Mouse (Mus musculus) megakaryocyte, embryonic 14.5 days (primary cell): Measurements from ENCODE around the gene Hira. TPM values are rescaled to one million over a fixed set of nuclear protein-coding genes. Genes with fewer than 3 reads are reported as not detected.

Experiments
- H3K27me3 ChIP-seq: replicated peaks from 2 replicates; pipeline ENCODE3; 2012; ENCODE audit warnings: inconsistent platforms
- H3K36me3 ChIP-seq: replicated peaks from 2 replicates; pipeline ENCODE3; 2012; ENCODE audit warnings: low read length, inconsistent platforms, mixed read lengths
- H3K4me1 ChIP-seq: 2 replicates; pipeline ENCODE4 v1.6.1; 2012; ENCODE audit warnings: inconsistent platforms
- H3K4me3 ChIP-seq: replicated peaks from 2 replicates; pipeline ENCODE3; 2012; ENCODE audit warnings: moderate library complexity, mild to moderate bottlenecking, inconsistent platforms
- H3K9me3 ChIP-seq: 2 replicates; pipeline ENCODE4 v1.6.1; 2012; ENCODE audit warnings: inconsistent platforms
- FLI1 ChIP-seq: IDR thresholded peaks from 2 replicates; pipeline ENCODE4 v1.6.1; 2012; ENCODE audit warnings: low read length, inconsistent platforms, mixed read lengths
- GATA1 ChIP-seq: IDR thresholded peaks from 3 replicates; pipeline ENCODE4 v1.6.1; 2012; ENCODE audit warnings: mixed read lengths, low read length, inconsistent platforms, borderline replicate concordance
- polyA plus RNA-seq: library from polyadenylated mRNA; stranded (reverse); fragments of >175 nt; gene quantifications from 2 replicates; pipeline ENCODE4 v1.2.3, GENCODE M21; 2012; ENCODE audit warnings: low replicate concordance; ENCODE audit not compliant: insufficient read depth

The Hira gene
- polyA plus RNA-seq, 1 experiment = 6.6 TPM

DNA sequence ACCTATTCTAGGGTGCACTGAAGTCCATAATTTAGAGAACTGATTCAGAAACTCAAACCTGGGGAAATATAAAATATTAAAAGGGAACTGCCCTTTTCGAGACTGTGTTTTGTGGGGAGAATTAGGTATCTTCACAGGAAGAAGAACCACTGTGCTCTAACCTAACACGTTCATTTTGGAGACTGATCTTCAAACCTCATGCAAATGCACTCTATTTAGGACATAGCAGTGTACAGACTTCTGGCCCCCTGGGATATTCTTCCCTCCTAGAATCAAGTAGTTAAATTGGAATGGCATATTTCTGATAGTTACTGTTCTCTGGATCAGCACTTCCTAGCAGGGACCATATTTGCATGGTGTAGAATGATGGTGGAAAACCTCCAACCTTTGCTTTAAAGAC lies 133.9 kb downstream of the Hira start:
- H3K36me3 ChIP-seq = no peaks in the 10 kb centered on the region

DNA sequence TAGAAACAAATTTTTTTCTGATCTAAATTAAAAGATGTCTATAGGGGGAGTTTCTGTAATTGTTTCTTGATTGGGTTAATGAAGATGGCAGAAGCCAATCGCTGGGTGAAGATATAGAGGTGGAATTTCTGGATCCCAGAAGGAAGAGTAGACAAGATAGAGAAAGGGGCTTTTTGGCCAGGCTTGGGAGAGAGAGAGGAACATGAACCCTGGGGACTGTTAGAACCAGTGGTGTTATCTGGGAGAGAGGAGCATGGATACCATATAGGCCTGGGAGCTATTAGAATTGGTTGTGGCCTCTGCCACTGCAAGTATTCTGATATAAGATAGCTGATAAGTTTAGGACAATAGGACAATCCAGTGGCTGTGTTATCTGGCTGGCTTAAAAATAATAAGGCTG lies 136.7 kb downstream of the Hira start:
- no peak overlapping the region for H3K4me3 ChIP-seq
- TF ChIP-seq FLI1 = no peak
- no peak for TF ChIP-seq GATA1

More for the DNA sequence above, 133.9 kb downstream of the Hira start:
- TF ChIP-seq GATA1 (no peak), FLI1 (no peak)
- H3K27me3 ChIP-seq = no peaks in the 10 kb centered on the region
- H3K4me1 ChIP-seq = no peaks in the 10 kb centered on the region
- H3K4me3 ChIP-seq = no peak overlapping the region
- H3K9me3 ChIP-seq = no peaks in the 10 kb centered on the region

DNA sequence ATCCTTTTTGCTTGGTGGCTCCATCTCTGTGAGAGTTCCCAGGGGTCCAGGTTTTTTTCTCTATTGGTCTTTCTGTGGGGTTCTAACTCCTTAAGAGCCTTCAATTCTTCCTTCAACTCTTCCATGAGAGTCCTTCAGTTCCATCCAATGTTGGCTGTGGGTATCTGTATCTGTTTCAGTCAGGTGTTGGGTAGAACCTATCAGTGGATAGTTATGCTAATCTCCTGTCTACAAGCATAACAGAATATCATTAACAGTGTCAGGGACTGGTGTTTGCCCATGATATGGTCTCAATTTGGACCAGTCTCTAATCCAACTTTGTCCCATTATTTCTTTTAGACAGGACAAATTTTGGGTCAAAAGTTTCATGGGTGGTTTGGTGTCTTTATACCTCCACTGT lies 137.8 kb downstream of the Hira start:
- H3K4me3 ChIP-seq = no peak overlapping the region
- no peaks in the 10 kb centered on the region for H3K27me3 ChIP-seq
- H3K4me1 ChIP-seq = no peaks in the 10 kb centered on the region
- no peak for TF ChIP-seq GATA1
- TF ChIP-seq FLI1 = no peak
- H3K36me3 ChIP-seq = no peaks in the 10 kb centered on the region
- H3K9me3 ChIP-seq = no peaks in the 10 kb centered on the region

More for the DNA sequence above, 136.7 kb downstream of the Hira start:
- Histone ChIP-seq H3K36me3 (no peaks in the 10 kb centered on the region), H3K9me3 (no peaks in the 10 kb centered on the region), H3K27me3 (no peaks in the 10 kb centered on the region), H3K4me1 (no peaks in the 10 kb centered on the region)

Other genes starting within 250 kb of the Hira start
- gene Sept5, start 247.1 kb upstream of the Hira start, polyA plus RNA-seq = 8.0 and 10.3 TPM in 2 replicates
- gene Cldn5, start 100.2 kb upstream of the Hira start, polyA plus RNA-seq = not detected in 2 replicates
- 11.3 and 18.9 TPM in 2 replicates for gene Ufd1, start 65.3 kb upstream of the Hira start, polyA plus RNA-seq
- 10.1 and 13.9 TPM in 2 replicates for gene Cdc45, start 65.0 kb upstream of the Hira start, polyA plus RNA-seq
- gene 2510002D24Rik, start 40.5 kb upstream of the Hira start, polyA plus RNA-seq = 26.8 and 66.9 TPM in 2 replicates
- not detected in 2 replicates for gene Gm28539, start 40.5 kb upstream of the Hira start, polyA plus RNA-seq
- gene Mrpl40, start 175 bp upstream of the Hira start, polyA plus RNA-seq = 8.4 and 19.5 TPM in 2 replicates